Mouse (Mus musculus): ENCODE data around the gene Cdca7.

DNA sequence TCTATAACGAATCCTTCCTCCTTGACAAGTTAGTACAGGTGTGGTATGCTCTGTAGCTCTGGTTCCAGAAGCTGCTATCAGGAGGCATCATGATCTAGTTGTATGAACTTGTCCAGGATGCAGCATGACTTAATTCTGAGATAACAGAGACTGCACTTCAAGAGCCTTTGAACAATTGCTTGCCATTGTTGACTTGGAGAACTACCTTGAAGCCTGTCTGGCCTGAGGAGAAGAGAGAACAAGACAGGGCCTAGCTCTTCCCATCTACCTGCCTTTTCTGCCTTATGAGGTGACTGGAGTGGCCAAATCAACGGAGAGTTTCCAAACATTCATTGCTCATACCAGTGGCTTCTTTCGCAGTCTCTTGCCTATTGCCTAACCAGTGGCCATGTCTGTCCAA lies 29.9 kb upstream of the Cdca7 start:
- no peak for TF ChIP-seq GATA1 (IDR thresholded peaks at IDR 0.05; ENCODE audit: borderline replicate concordance, low read length)
- no peak for TF ChIP-seq FLI1 (IDR thresholded peaks at IDR 0.05; ENCODE audit: low read length)
